Comparison of ENCODE assay signal across 19 mouse cellular contexts in genomic region chr7:68136056-68136455, GRCm38 (mm10).
DNase-seq lines count a peak whose midpoint lies in the region; ATAC-seq and TF ChIP-seq lines count a peak whose summit lies in the region.
"Had no signal": no experiment of that assay in that cellular context is flagged by ENCODE, and none has a peak within 500 bp of the region (broad histone marks: within the 10 kb centered on the region; RNA-seq: fewer than 3 reads in every experiment).

No protein-coding gene starts in this region.

- no peak overlapping the region for H3K4me2 ChIP-seq in forebrain, embryonic 14.5 days (ENCODE audit: low read length)
- H3K4me2 ChIP-seq in forebrain, embryonic 16.5 days (ENCODE audit: low read length) = no peak overlapping the region
- no peak overlapping the region for H3K4me2 ChIP-seq in midbrain, embryonic 16.5 days (ENCODE audit: low read length)
- H3K4me2 ChIP-seq in midbrain, embryonic 13.5 days (replicated peaks) = no peak overlapping the region
- H3K4me2 ChIP-seq: forebrain, embryonic 15.5 days; hindbrain, embryonic 12.5 days; kidney, embryonic 15.5 days; midbrain, embryonic 12.5 days had no signal

- no peaks in the 10 kb centered on the region for H3K36me3 ChIP-seq in forebrain, embryonic 14.5 days (ENCODE audit: control insufficient read depth, insufficient read depth, low read length)
- H3K36me3 ChIP-seq in forebrain, embryonic 16.5 days (ENCODE audit: control insufficient read depth, insufficient read depth) = no peaks in the 10 kb centered on the region
- H3K36me3 ChIP-seq in midbrain, embryonic 16.5 days (ENCODE audit: control insufficient read depth, insufficient read depth, low read length) = no peaks in the 10 kb centered on the region
- H3K36me3 ChIP-seq in midbrain, embryonic 13.5 days = 0 out of 2 replicates have a peak, but pooled peaks cover 4% of the 10 kb centered on the region
- H3K36me3 ChIP-seq in E14TG2a.4 (ENCODE audit: insufficient read depth, low read length) = no peaks in the 10 kb centered on the region
- H3K36me3 ChIP-seq: forebrain, embryonic 15.5 days; hindbrain, embryonic 12.5 days; kidney, embryonic 15.5 days; midbrain, embryonic 12.5 days had no signal

- no peak overlapping the region for H3K4me3 ChIP-seq in forebrain, embryonic 14.5 days (ENCODE audit: low read depth, low read length)
- no peak overlapping the region for H3K4me3 ChIP-seq in forebrain, embryonic 16.5 days (replicated peaks; ENCODE audit: low read length)
- H3K4me3 ChIP-seq in layer of hippocampus, adult 2 months = no peak overlapping the region
- no peak overlapping the region for H3K4me3 ChIP-seq in midbrain, embryonic 16.5 days (ENCODE audit: low read depth, low read length)
- H3K4me3 ChIP-seq in midbrain, embryonic 13.5 days (replicated peaks) = no peak overlapping the region
- peak overlapping the region; percentile 35; the same call in 1 of the 2 replicates for H3K4me3 ChIP-seq in E14TG2a.4 (replicated peaks; ENCODE audit: low read length)
- H3K4me3 ChIP-seq: erythroblast, embryonic 14.5 days; forebrain, embryonic 15.5 days; hindbrain, embryonic 12.5 days; kidney, embryonic 15.5 days; midbrain, embryonic 12.5 days had no signal

- WGBS in forebrain, embryonic 14.5 days = 73% methylated on average over 10 of the region's 10 CpGs
- WGBS in forebrain, embryonic 16.5 days = 77% methylated on average over 10 of the region's 10 CpGs
- 62% methylated on average over 10 of the region's 10 CpGs for WGBS in midbrain, embryonic 16.5 days
- 81% methylated on average over 10 of the region's 10 CpGs for WGBS in midbrain, embryonic 13.5 days

- H3K9me3 ChIP-seq in forebrain, embryonic 14.5 days (replicated peaks; ENCODE audit: control insufficient read depth, low read length) = no peaks in the 10 kb centered on the region
- H3K9me3 ChIP-seq in forebrain, embryonic 16.5 days (ENCODE audit: control insufficient read depth, low read length) = no peaks in the 10 kb centered on the region
- no peaks in the 10 kb centered on the region for H3K9me3 ChIP-seq in midbrain, embryonic 16.5 days (replicated peaks; ENCODE audit: control insufficient read depth, low read length, poor library complexity, severe bottlenecking)
- H3K9me3 ChIP-seq in midbrain, embryonic 13.5 days = no peaks in the 10 kb centered on the region
- no peaks in the 10 kb centered on the region for H3K9me3 ChIP-seq in E14TG2a.4 (ENCODE audit: low read length)
- H3K9me3 ChIP-seq: forebrain, embryonic 15.5 days; hindbrain, embryonic 12.5 days; kidney, embryonic 15.5 days; midbrain, embryonic 12.5 days had no signal

- DNase-seq in forebrain, embryonic 14.5 days (ENCODE audit: low spot score) = peak; percentile 16
- DNase-seq in layer of hippocampus, adult 2 months (ENCODE audit: low spot score in 2 of 2) = no peak
- DNase-seq in layer of hippocampus, adult 18-20 months (ENCODE audit: low spot score in 2 of 2) = no peak
- DNase-seq in urinary bladder, adult 2 months (ENCODE audit: low spot score) = no peak
- DNase-seq: cerebellum, adult 9-11 months; layer of hippocampus, postnatal 36 days; lung, adult 18-20 months; right cerebral cortex, adult 18-20 months had no signal

- no peak overlapping the region for H3K27ac ChIP-seq in forebrain, embryonic 14.5 days (ENCODE audit: low read depth, low read length)
- no peak overlapping the region for H3K27ac ChIP-seq in forebrain, embryonic 16.5 days (ENCODE audit: low read length)
- H3K27ac ChIP-seq in layer of hippocampus, adult 2 months = no peak overlapping the region
- no peak overlapping the region; the same call in 1 of the 2 replicates for H3K27ac ChIP-seq in midbrain, embryonic 16.5 days (ENCODE audit: low read length)
- H3K27ac ChIP-seq in midbrain, embryonic 13.5 days = no peak overlapping the region
- H3K27ac ChIP-seq: forebrain, embryonic 15.5 days; hindbrain, embryonic 12.5 days; kidney, embryonic 15.5 days; macrophage; midbrain, embryonic 12.5 days had no signal

- H3K9ac ChIP-seq in forebrain, embryonic 14.5 days (ENCODE audit: low read length) = no peak overlapping the region
- no peak overlapping the region for H3K9ac ChIP-seq in forebrain, embryonic 16.5 days (replicated peaks; ENCODE audit: low read depth, low read length)
- H3K9ac ChIP-seq in midbrain, embryonic 16.5 days (ENCODE audit: low read depth, low read length) = no peak overlapping the region
- no peak overlapping the region for H3K9ac ChIP-seq in midbrain, embryonic 13.5 days (replicated peaks)
- H3K9ac ChIP-seq: forebrain, embryonic 15.5 days; hindbrain, embryonic 12.5 days; kidney, embryonic 15.5 days; midbrain, embryonic 12.5 days had no signal

- TF ChIP-seq CTCF in layer of hippocampus, adult 2 months (conservative IDR thresholded peaks at IDR 0.05) = 0 out of 2 replicates have a peak, but pooled peaks have one; percentile 21
- TF ChIP-seq CTCF in E14TG2a.4 (conservative IDR thresholded peaks at IDR 0.05; ENCODE audit: low read length) = no peak

- peaks cover 4% of the 10 kb centered on the region; the same call in 1 of the 2 replicates for H3K4me1 ChIP-seq in forebrain, embryonic 14.5 days (ENCODE audit: control insufficient read depth, insufficient read depth, low read length)
- H3K4me1 ChIP-seq in forebrain, embryonic 16.5 days (replicated peaks; ENCODE audit: control insufficient read depth, insufficient read depth, low read length) = peaks cover 9% of the 10 kb centered on the region
- peaks cover 10% of the 10 kb centered on the region for H3K4me1 ChIP-seq in midbrain, embryonic 16.5 days (ENCODE audit: control insufficient read depth, insufficient read depth, low read length)
- H3K4me1 ChIP-seq in midbrain, embryonic 13.5 days (replicated peaks) = peaks cover 28% of the 10 kb centered on the region
- peaks cover 21% of the 10 kb centered on the region for H3K4me1 ChIP-seq in E14TG2a.4 (replicated peaks; ENCODE audit: low read depth, low read length)

- ATAC-seq in forebrain, embryonic 14.5 days = no peak
- no peak for ATAC-seq in forebrain, embryonic 16.5 days
- 0 out of 2 replicates have a peak, but pooled peaks have one; percentile 30 for ATAC-seq in midbrain, embryonic 16.5 days
- no peak for ATAC-seq in midbrain, embryonic 13.5 days
- ATAC-seq: forebrain, embryonic 15.5 days; inflammation-experienced regulatory T-cells, adult 6 months had no signal

- no peaks in the 10 kb centered on the region for H3K27me3 ChIP-seq in forebrain, embryonic 14.5 days (replicated peaks; ENCODE audit: control insufficient read depth, insufficient read depth, low read length)
- no peaks in the 10 kb centered on the region for H3K27me3 ChIP-seq in forebrain, embryonic 16.5 days (replicated peaks; ENCODE audit: control insufficient read depth, insufficient read depth, low read length)
- no peaks in the 10 kb centered on the region for H3K27me3 ChIP-seq in midbrain, embryonic 16.5 days (ENCODE audit: control insufficient read depth, insufficient read depth, low read depth, low read length)
- no peaks in the 10 kb centered on the region for H3K27me3 ChIP-seq in midbrain, embryonic 13.5 days
- no peaks in the 10 kb centered on the region for H3K27me3 ChIP-seq in E14TG2a.4 (ENCODE audit: insufficient read depth, low read length)
- H3K27me3 ChIP-seq: forebrain, embryonic 15.5 days; hindbrain, embryonic 12.5 days; kidney, embryonic 15.5 days; midbrain, embryonic 12.5 days had no signal
